Mouse (Mus musculus) heart, adult 2 months (tissue): ENCODE measurements around the gene Pdzd8.

Source experiments
- CTCF ChIP-seq: fragments of 200-600 bp; IDR thresholded peaks from 2 replicates; pipeline ENCODE4 v1.8.1; 2022; ENCODE audit warnings: antibody characterized with exemption, mild to moderate bottlenecking, moderate library complexity
- POLR2A ChIP-seq: fragments of 200-500 bp; IDR thresholded peaks from 2 replicates; pipeline ENCODE4 v1.6.1; 2011; ENCODE audit warnings: mild to moderate bottlenecking, low read depth, low read length, control low read depth; ENCODE audit not compliant: insufficient read depth

DNA sequence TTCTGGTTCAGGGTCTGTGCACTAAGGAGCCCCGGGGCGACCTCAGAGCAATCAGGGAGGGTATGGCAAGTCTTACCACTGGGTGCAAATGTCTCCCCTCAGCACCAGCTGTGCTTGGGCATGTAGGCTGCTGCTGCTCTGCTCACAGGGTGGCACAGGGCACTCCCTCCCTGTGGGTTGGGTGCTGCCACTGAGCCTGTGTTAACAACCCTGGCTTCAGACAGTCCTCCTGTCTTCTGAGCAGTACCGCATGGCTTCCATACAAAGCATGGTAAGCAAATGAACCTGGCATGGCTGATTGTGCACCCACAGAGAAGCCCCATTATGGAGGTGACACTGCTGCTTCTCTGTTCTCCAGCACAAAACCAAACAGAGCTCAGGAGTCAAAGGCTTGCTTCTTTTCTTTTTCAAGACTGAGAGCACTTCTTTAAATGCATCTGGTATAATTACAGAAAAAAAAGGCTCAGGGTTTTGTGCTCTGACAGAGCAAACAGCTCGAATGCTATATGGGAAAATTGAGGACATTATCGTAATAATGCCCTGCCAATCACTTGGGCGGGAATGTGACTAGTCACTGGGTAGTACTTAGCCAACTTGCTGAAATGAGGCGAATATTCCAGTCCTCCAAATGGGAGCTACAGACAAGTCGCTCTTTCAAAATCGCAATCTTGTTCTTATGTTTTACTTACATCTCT, 80.6 kb downstream of the Pdzd8 start:
- TF ChIP-seq CTCF, result no peak
- TF ChIP-seq POLR2A, result no peak
